ENCODE assay signal across 11 mouse cellular contexts in genomic region chr7:100228957-100229356, GRCm38 (mm10). TPM values are rescaled to one million over a fixed set of nuclear protein-coding genes. Genes with fewer than 3 reads are reported as not detected.
A peak's percentile ranks its signal among the peaks of the same experiment; 100 is the strongest.
DNase-seq lines count a peak whose midpoint lies in the region; ATAC-seq lines count a peak whose summit lies in the region.
"Had no signal": no experiment of that assay in that cellular context is flagged by ENCODE, and none has a peak within 500 bp of the region (broad histone marks: within the 10 kb centered on the region; RNA-seq: fewer than 3 reads in every experiment).

No protein-coding gene starts in this region.

- 60% methylated on average over 3 of the region's 3 CpGs for WGBS in kidney, embryonic 14.5 days
- 77% methylated on average over 3 of the region's 3 CpGs for WGBS in forebrain, embryonic 16.5 days
- 66% methylated on average over 3 of the region's 3 CpGs for WGBS in midbrain, embryonic 11.5 days

- ATAC-seq in kidney, embryonic 14.5 days (ENCODE audit: low FRiP score, low TSS enrichment) = no peak
- ATAC-seq in forebrain, embryonic 16.5 days = no peak
- ATAC-seq in midbrain, embryonic 11.5 days (ENCODE audit: low FRiP score) = no peak

- H3K4me2 ChIP-seq in kidney, embryonic 14.5 days (replicated peaks; ENCODE audit: low read depth, low read length) = peak overlapping the region; percentile 80
- H3K4me2 ChIP-seq in forebrain, embryonic 16.5 days (ENCODE audit: low read length) = peak overlapping the region; percentile 85
- peak overlapping the region; percentile 82 for H3K4me2 ChIP-seq in midbrain, embryonic 11.5 days

- H3K4me3 ChIP-seq in kidney, embryonic 14.5 days (ENCODE audit: low read length) = peak overlapping the region; percentile 64; the same call in 1 of the 2 replicates
- H3K4me3 ChIP-seq in forebrain, embryonic 16.5 days (replicated peaks; ENCODE audit: low read length) = peak overlapping the region; percentile 95
- H3K4me3 ChIP-seq in midbrain, embryonic 11.5 days (ENCODE audit: low read depth, low read length) = peak overlapping the region; percentile 59; the same call in 1 of the 2 replicates

- no peaks in the 10 kb centered on the region for H3K27me3 ChIP-seq in kidney, embryonic 14.5 days (ENCODE audit: control insufficient read depth, insufficient read depth, low read length)
- H3K27me3 ChIP-seq in forebrain, embryonic 16.5 days (replicated peaks; ENCODE audit: control insufficient read depth, insufficient read depth, low read length) = no peaks in the 10 kb centered on the region
- H3K27me3 ChIP-seq in midbrain, embryonic 11.5 days (ENCODE audit: control insufficient read depth, insufficient read depth, low read length) = no peaks in the 10 kb centered on the region
- H3K27me3 ChIP-seq: stomach, embryonic 15.5 days had no signal

- H3K9ac ChIP-seq in kidney, embryonic 14.5 days (ENCODE audit: low read depth, low read length) = no peak overlapping the region
- H3K9ac ChIP-seq in forebrain, embryonic 16.5 days (replicated peaks; ENCODE audit: low read depth, low read length) = peak overlapping the region; percentile 39
- H3K9ac ChIP-seq in midbrain, embryonic 11.5 days (ENCODE audit: low read length) = no peak overlapping the region; the same call in 1 of the 2 replicates
- H3K9ac ChIP-seq: stomach, embryonic 15.5 days had no signal

- no peak overlapping the region for H3K27ac ChIP-seq in kidney, embryonic 14.5 days (ENCODE audit: low read depth, low read length)
- no peak overlapping the region for H3K27ac ChIP-seq in forebrain, embryonic 16.5 days (ENCODE audit: low read length)
- H3K27ac ChIP-seq in midbrain, embryonic 11.5 days (ENCODE audit: low read depth, low read length) = no peak overlapping the region
- H3K27ac ChIP-seq: stomach, embryonic 15.5 days had no signal

- DNase-seq in kidney, adult 11 months = no peak
- peak; percentile 30 for DNase-seq in c-Kit-positive CD71-positive TER-119-negative erythroid progenitor cells, embryonic 14.5 days (ENCODE audit: low read depth)
- DNase-seq in midbrain, embryonic 11.5 days (ENCODE audit: low spot score, missing footprints) = no peak
- DNase-seq in frontal cortex, postnatal 36 days (ENCODE audit: low spot score in 2 of 2) = no peak
- DNase-seq in MN1 (ENCODE audit: low spot score) = no peak
- no peak for DNase-seq in ovary, postnatal 36 days (ENCODE audit: low spot score)
- DNase-seq: cerebellum, postnatal 10 days; gastrocnemius, postnatal 36 days had no signal

- no peaks in the 10 kb centered on the region for H3K36me3 ChIP-seq in kidney, embryonic 14.5 days (ENCODE audit: control insufficient read depth, insufficient read depth, low read length)
- no peaks in the 10 kb centered on the region for H3K36me3 ChIP-seq in forebrain, embryonic 16.5 days (ENCODE audit: control insufficient read depth, insufficient read depth)
- no peaks in the 10 kb centered on the region for H3K36me3 ChIP-seq in midbrain, embryonic 11.5 days (ENCODE audit: control insufficient read depth, insufficient read depth, low read length)
- H3K36me3 ChIP-seq: stomach, embryonic 15.5 days had no signal

- H3K9me3 ChIP-seq in kidney, embryonic 14.5 days (ENCODE audit: control insufficient read depth, low read length) = no peaks in the 10 kb centered on the region
- H3K9me3 ChIP-seq in forebrain, embryonic 16.5 days (ENCODE audit: control insufficient read depth, low read length) = no peaks in the 10 kb centered on the region
- no peaks in the 10 kb centered on the region for H3K9me3 ChIP-seq in midbrain, embryonic 11.5 days (ENCODE audit: control insufficient read depth, low read length)
- H3K9me3 ChIP-seq: stomach, embryonic 15.5 days had no signal

- H3K4me1 ChIP-seq in kidney, embryonic 14.5 days (ENCODE audit: control insufficient read depth, insufficient read depth, low read length) = peaks cover 4% of the 10 kb centered on the region; the same call in 1 of the 2 replicates
- peaks cover 11% of the 10 kb centered on the region; the same call in 1 of the 2 replicates for H3K4me1 ChIP-seq in forebrain, embryonic 16.5 days (replicated peaks; ENCODE audit: control insufficient read depth, insufficient read depth, low read length)
- peaks cover 3% of the 10 kb centered on the region; the same call in 1 of the 2 replicates for H3K4me1 ChIP-seq in midbrain, embryonic 11.5 days (ENCODE audit: control insufficient read depth, insufficient read depth, low read length)

RNA-seq across cellular contexts. Expression of gene Pgm2l1, which starts 1.8 kb away (rescaled TPM):
- polyA plus RNA-seq in kidney, embryonic 14.5 days (2014; fragmentation: Nextera tagmentation; extraction: Ambion mirVana) = 5.5 and 5.9 TPM in 2 replicates
- polyA plus RNA-seq in forebrain, embryonic 16.5 days (2015; fragmentation: Nextera tagmentation; extraction: Ambion mirVana) = 14.1 and 16.6 TPM in 2 replicates
- 8.0 and 9.3 TPM in 2 replicates for polyA plus RNA-seq in midbrain, embryonic 11.5 days (2014; fragmentation: Nextera tagmentation; extraction: Ambion mirVana)

RNA-seq across cellular contexts. Expression of gene Kcne3, which starts 52.7 kb away (rescaled TPM):
- 2.4 and 4.9 TPM in 2 replicates for polyA plus RNA-seq in kidney, embryonic 14.5 days (2014; fragmentation: Nextera tagmentation; extraction: Ambion mirVana)
- polyA plus RNA-seq in forebrain, embryonic 16.5 days (2015; fragmentation: Nextera tagmentation; extraction: Ambion mirVana) = 1.1 and 1.3 TPM in 2 replicates
- 1.1 and 3.0 TPM in 2 replicates for polyA plus RNA-seq in midbrain, embryonic 11.5 days (2014; fragmentation: Nextera tagmentation; extraction: Ambion mirVana)

RNA-seq across cellular contexts. Expression of gene P4ha3, which starts 56.4 kb away (rescaled TPM):
- 7.3 and 8.6 TPM in 2 replicates for polyA plus RNA-seq in kidney, embryonic 14.5 days (2014; fragmentation: Nextera tagmentation; extraction: Ambion mirVana)
- polyA plus RNA-seq in forebrain, embryonic 16.5 days (2015; fragmentation: Nextera tagmentation; extraction: Ambion mirVana) = 1.9 and 2.9 TPM in 2 replicates
- polyA plus RNA-seq in midbrain, embryonic 11.5 days (2014; fragmentation: Nextera tagmentation; extraction: Ambion mirVana) = 5.1 and 6.1 TPM in 2 replicates
